Mouse (Mus musculus) thymus, adult 2 months (tissue): ENCODE measurements around the gene Ubald2.

Experiments used
- CTCF ChIP-seq: fragments of 200-500 bp; IDR thresholded peaks from 2 replicates; pipeline ENCODE4 v1.5.1; 2012; ENCODE audit warnings: mild to moderate bottlenecking, control low read depth, low read length, moderate library complexity, borderline replicate concordance; ENCODE audit not compliant: control insufficient read depth, poor library complexity, insufficient read depth; ENCODE audit errors: extremely low read depth
- POLR2A ChIP-seq: fragments of 200-500 bp; IDR thresholded peaks from 2 replicates; pipeline ENCODE4 v1.6.1; 2012; ENCODE audit warnings: mild to moderate bottlenecking, low read length, control low read depth, moderate library complexity; ENCODE audit not compliant: control insufficient read depth, poor library complexity, insufficient read depth; ENCODE audit errors: extremely low read depth

DNA sequence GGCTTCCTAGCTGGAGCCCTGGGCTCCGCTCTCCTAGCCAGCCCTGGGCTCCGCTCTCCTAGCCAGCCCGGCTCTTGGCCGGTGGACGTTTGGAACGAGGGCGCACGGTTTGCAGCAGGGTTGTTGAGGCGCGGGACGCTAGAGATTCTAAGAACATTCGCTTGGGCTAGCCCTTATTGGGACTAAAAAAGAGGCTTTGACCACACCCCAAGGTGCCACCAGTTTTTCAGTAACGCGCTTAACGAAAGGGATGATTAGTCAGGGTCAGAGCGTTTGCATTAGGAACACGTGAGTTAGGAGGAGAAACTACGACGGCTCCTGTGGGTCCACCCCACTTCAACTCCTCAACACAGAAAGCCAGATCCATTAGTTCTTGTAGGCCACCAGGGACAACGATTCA lies 32.2 kb downstream of the Ubald2 start, which contains the start of gene Qrich2:
- TF ChIP-seq CTCF (no peak), POLR2A (no peak)
